Mouse (Mus musculus): ENCODE results near the gene Prpf40a.

DNA sequence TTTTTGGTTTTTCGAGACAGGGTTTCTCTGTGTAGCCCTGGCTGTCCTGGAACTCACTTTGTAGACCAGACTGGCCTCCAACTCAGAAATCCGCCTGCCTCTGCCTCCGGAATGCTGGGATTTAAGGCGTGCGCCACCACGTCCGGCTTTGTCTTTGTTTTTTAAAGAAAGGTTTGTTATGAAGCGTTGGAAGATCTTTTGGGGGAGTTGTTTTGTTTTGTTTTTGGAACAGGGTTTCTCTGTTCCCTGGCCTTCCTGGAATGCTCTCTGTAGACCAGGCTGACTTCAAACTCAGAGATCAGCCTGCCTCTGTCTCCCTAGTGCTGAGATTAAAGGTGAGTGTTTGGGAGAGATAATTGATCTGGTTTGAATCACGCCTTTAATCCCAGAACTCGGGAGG, 5.3 kb upstream of the Prpf40a start:
- TF ChIP-seq USF1 (IDR thresholded peaks at IDR 0.05; ENCODE audit: low read depth), result no peak
- TF ChIP-seq MYOG (IDR thresholded peaks at IDR 0.05; ENCODE audit: control insufficient read depth, extremely low read depth, insufficient read length), result no peak
- TF ChIP-seq CTCF (IDR thresholded peaks at IDR 0.05; ENCODE audit: control insufficient read depth, insufficient read depth, insufficient read length), result no peak
- TF ChIP-seq MAX (IDR thresholded peaks at IDR 0.05), result no peak

All from C2C12 (cell line).